Mouse (Mus musculus): ENCODE results near the gene Taar9. TPM values are rescaled to one million over a fixed set of nuclear protein-coding genes. Genes with fewer than 3 reads are reported as not detected.
"Not testable (repeated sequence)": the region's sequence is repeated elsewhere in the genome, so short reads cannot be mapped to it uniquely, and the experiment has no call there.

Gene Taar9
- not detected in 2 replicates for polyA plus RNA-seq (2015; fragmentation: Nextera tagmentation; extraction: Ambion mirVana)

GRCm38 (mm10) chr10:24109434-24109833, at the start of gene Taar9:
Gene Taar9, minus strand, starts transcription at chr10:24109534.
- H3K9me3 ChIP-seq; H3K36me3 ChIP-seq; ATAC-seq (ENCODE audit: insufficient number of reproducible peaks, low FRiP score, low TSS enrichment, low read depth); H3K27me3 ChIP-seq; H3K9ac ChIP-seq; H3K27ac ChIP-seq; H3K4me3 ChIP-seq; H3K4me2 ChIP-seq; H3K4me1 ChIP-seq: not testable (repeated sequence)
- 77% methylated on average over 8 of the region's 8 CpGs for WGBS

GRCm38 (mm10) chr10:24158470-24159254, 49.3 kb upstream of the Taar9 start:
- Histone ChIP-seq H3K4me1 (no peaks in the 10 kb centered on the region), H3K9ac (no peak overlapping the region), H3K27ac (no peak overlapping the region), H3K36me3 (peaks cover 24% of the 10 kb centered on the region), H3K4me2 (no peak overlapping the region), H3K9me3 (no peaks in the 10 kb centered on the region), H3K4me3 (no peak overlapping the region), H3K27me3 (no peaks in the 10 kb centered on the region)
- 92% methylated on average over 12 of the region's 12 CpGs for WGBS
- no peak for ATAC-seq (ENCODE audit: insufficient number of reproducible peaks, low FRiP score, low TSS enrichment, low read depth)

GRCm38 (mm10) chr10:24150086-24150485, 40.8 kb upstream of the Taar9 start:
- no peak for ATAC-seq (ENCODE audit: insufficient number of reproducible peaks, low FRiP score, low TSS enrichment, low read depth)
- no peaks in the 10 kb centered on the region for H3K9me3 ChIP-seq
- no peaks in the 10 kb centered on the region for H3K36me3 ChIP-seq
- H3K27me3 ChIP-seq = no peaks in the 10 kb centered on the region
- H3K4me2 ChIP-seq = peak overlapping the region; percentile 46
- peak overlapping the region; percentile 65 for H3K4me3 ChIP-seq
- peaks cover 5% of the 10 kb centered on the region; the same call in 1 of the 2 replicates for H3K4me1 ChIP-seq
- 29% methylated on average over 7 of the region's 7 CpGs for whole genome bisulfite sequencing
- no peak overlapping the region for H3K9ac ChIP-seq
- H3K27ac ChIP-seq = no peak overlapping the region

- H3K27me3 ChIP-seq = no peaks in the 10 kb centered on the region
- H3K27ac ChIP-seq = peak within 1 kb of the TSS; percentile 23; the same call in 1 of the 2 replicates
- H3K4me1 ChIP-seq = peaks cover 5% of the 10 kb centered on the region; the same call in 1 of the 2 replicates
- H3K4me3 ChIP-seq = peak within 1 kb of the TSS; percentile 65
- under 1% methylated on average over 44 of the region's 45 CpGs for WGBS
- no peaks in the 10 kb centered on the region for H3K36me3 ChIP-seq
- peak within 1 kb of the TSS; percentile 60 for H3K9ac ChIP-seq
- no peaks in the 10 kb centered on the region for H3K9me3 ChIP-seq
- peak; percentile 89 for ATAC-seq (ENCODE audit: insufficient number of reproducible peaks, low FRiP score, low TSS enrichment, low read depth)
- H3K4me2 ChIP-seq = peak within 1 kb of the TSS; percentile 46
Observed at GRCm38 (mm10) chr10:24149135-24149781, 39.9 kb upstream of the Taar9 start, which contains the start of gene Stx7. Gene Stx7, plus strand, starts transcription at chr10:24149302.

- H3K4me1 ChIP-seq = no peaks in the 10 kb centered on the region
- WGBS = 75% methylated on average over 3 of the region's 3 CpGs
Observed at GRCm38 (mm10) chr10:24142735-24143134, 33.4 kb upstream of the Taar9 start.

GRCm38 (mm10) chr10:24138623-24139261, 29.4 kb upstream of the Taar9 start:
- Histone ChIP-seq H3K36me3 (no peaks in the 10 kb centered on the region), H3K9me3 (no peaks in the 10 kb centered on the region), H3K4me3 (no peak overlapping the region), H3K9ac (no peak overlapping the region), H3K27me3 (no peaks in the 10 kb centered on the region), H3K4me2 (no peak overlapping the region), H3K27ac (no peak overlapping the region), H3K4me1 (no peaks in the 10 kb centered on the region)
- WGBS = 62% methylated on average over 2 of the region's 2 CpGs
- no peak for ATAC-seq (ENCODE audit: insufficient number of reproducible peaks, low FRiP score, low TSS enrichment, low read depth)

More at GRCm38 (mm10) chr10:24142735-24143134, 33.4 kb upstream of the Taar9 start:
- ATAC-seq (ENCODE audit: insufficient number of reproducible peaks, low FRiP score, low TSS enrichment, low read depth) = no peak
- no peak overlapping the region for H3K9ac ChIP-seq
- no peaks in the 10 kb centered on the region for H3K36me3 ChIP-seq
- H3K4me2 ChIP-seq = no peak overlapping the region
- no peak overlapping the region for H3K27ac ChIP-seq
- no peak overlapping the region for H3K4me3 ChIP-seq
- no peaks in the 10 kb centered on the region for H3K9me3 ChIP-seq
- H3K27me3 ChIP-seq = no peaks in the 10 kb centered on the region

- Histone ChIP-seq H3K4me1 (peaks cover 7% of the 10 kb centered on the region; the same call in 1 of the 2 replicates), H3K9ac (no peak overlapping the region), H3K27me3 (no peaks in the 10 kb centered on the region), H3K27ac (no peak overlapping the region), H3K4me3 (no peak overlapping the region), H3K36me3 (no peaks in the 10 kb centered on the region), H3K4me2 (no peak overlapping the region), H3K9me3 (no peaks in the 10 kb centered on the region)
- no peak for ATAC-seq (ENCODE audit: insufficient number of reproducible peaks, low FRiP score, low TSS enrichment, low read depth)
- 46% methylated on average over 7 of the region's 7 CpGs for WGBS
Observed at GRCm38 (mm10) chr10:24134071-24134645, 24.8 kb upstream of the Taar9 start.

GRCm38 (mm10) chr10:24133132-24133531, 23.8 kb upstream of the Taar9 start:
- 58% methylated on average over 2 of the region's 2 CpGs for WGBS
- no peaks in the 10 kb centered on the region for H3K27me3 ChIP-seq

GRCm38 (mm10) chr10:24132273-24132672, 22.9 kb upstream of the Taar9 start:
- Histone ChIP-seq H3K9ac (no peak overlapping the region), H3K9me3 (no peaks in the 10 kb centered on the region), H3K27ac (no peak overlapping the region), H3K4me2 (no peak overlapping the region), H3K4me1 (peaks cover 7% of the 10 kb centered on the region; the same call in 1 of the 2 replicates), H3K27me3 (no peaks in the 10 kb centered on the region), H3K36me3 (no peaks in the 10 kb centered on the region), H3K4me3 (no peak overlapping the region)
- 10% methylated on average over 5 of the region's 5 CpGs for WGBS
- no peak for ATAC-seq (ENCODE audit: insufficient number of reproducible peaks, low FRiP score, low TSS enrichment, low read depth)

More at GRCm38 (mm10) chr10:24133132-24133531, 23.8 kb upstream of the Taar9 start:
- peaks cover 7% of the 10 kb centered on the region; the same call in 1 of the 2 replicates for H3K4me1 ChIP-seq
- H3K36me3 ChIP-seq = no peaks in the 10 kb centered on the region
- H3K4me2 ChIP-seq = no peak overlapping the region
- H3K4me3 ChIP-seq = no peak overlapping the region
- ATAC-seq (ENCODE audit: insufficient number of reproducible peaks, low FRiP score, low TSS enrichment, low read depth) = no peak
- H3K9ac ChIP-seq = no peak overlapping the region
- H3K27ac ChIP-seq = no peak overlapping the region
- H3K9me3 ChIP-seq = no peaks in the 10 kb centered on the region

- Histone ChIP-seq H3K4me2 (peak overlapping the region; percentile 43), H3K36me3 (no peaks in the 10 kb centered on the region), H3K9ac (no peak overlapping the region), H3K27ac (no peak overlapping the region), H3K27me3 (no peaks in the 10 kb centered on the region), H3K9me3 (no peaks in the 10 kb centered on the region), H3K4me1 (peaks cover 7% of the 10 kb centered on the region; the same call in 1 of the 2 replicates), H3K4me3 (peak overlapping the region; percentile 28)
- 18% methylated on average over 9 of the region's 9 CpGs for WGBS
- ATAC-seq (ENCODE audit: insufficient number of reproducible peaks, low FRiP score, low TSS enrichment, low read depth) = peak; percentile 52; the same call in 1 of the 2 replicates
Observed at GRCm38 (mm10) chr10:24131451-24132262, 22.3 kb upstream of the Taar9 start.
